Mouse (Mus musculus): ENCODE measurements at regions not wholly inside any gene's neighbourhood (a gene's known extent, or its start where the extent isn't known, plus 50 kb on each side); places are given as distances from the start of the nearest gene placed in this dataset.

GRCm38 (mm10) chr10:65124940-65125610 is 1035.0 kb upstream of the Lrrtm3 start:
- H3K4me2 ChIP-seq (ENCODE audit: low read length): no peak overlapping the region
- no peaks in the 10 kb centered on the region for H3K36me3 ChIP-seq (ENCODE audit: control insufficient read depth, insufficient read depth)
- H3K4me1 ChIP-seq (replicated peaks; ENCODE audit: control insufficient read depth, insufficient read depth, low read length): peaks cover 5% of the 10 kb centered on the region
- no peak overlapping the region for H3K9ac ChIP-seq (replicated peaks; ENCODE audit: low read depth, low read length)
- no peak overlapping the region for H3K27ac ChIP-seq (ENCODE audit: low read length)
- WGBS: 4% methylated on average over 5 of the region's 5 CpGs
- no peaks in the 10 kb centered on the region for H3K9me3 ChIP-seq (ENCODE audit: control insufficient read depth, low read length)
- H3K4me3 ChIP-seq (replicated peaks; ENCODE audit: low read length): no peak overlapping the region
- peak; percentile 81 for ATAC-seq
- H3K27me3 ChIP-seq (replicated peaks; ENCODE audit: control insufficient read depth, insufficient read depth, low read length): no peaks in the 10 kb centered on the region

DNA sequence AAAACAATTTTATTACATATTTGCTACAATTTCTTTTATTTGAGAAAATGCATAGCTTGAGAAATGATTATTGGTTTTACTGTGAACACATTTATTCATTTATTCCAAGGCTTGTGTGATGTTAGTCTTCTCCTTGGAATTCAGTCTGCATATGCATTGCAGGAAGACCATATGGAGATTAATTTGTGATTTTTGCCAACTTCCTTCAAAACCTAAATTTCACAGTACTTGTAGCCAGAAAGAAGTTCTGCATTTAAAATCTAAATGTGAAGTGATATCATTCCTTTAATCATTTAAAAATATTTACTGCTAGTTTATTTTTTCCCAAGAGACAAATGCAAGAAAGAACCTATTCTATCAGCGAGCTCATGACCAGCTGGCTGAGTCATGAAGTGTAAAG is 1028.1 kb upstream of the Lrrtm3 start:
- no peak overlapping the region for H3K4me3 ChIP-seq (replicated peaks; ENCODE audit: low read length)
- no peaks in the 10 kb centered on the region for H3K9me3 ChIP-seq (ENCODE audit: control insufficient read depth, low read length)
- no peaks in the 10 kb centered on the region for H3K27me3 ChIP-seq (replicated peaks; ENCODE audit: control insufficient read depth, insufficient read depth, low read length)
- ATAC-seq: peak; percentile 49; the same call in 1 of the 2 replicates
- no peaks in the 10 kb centered on the region for H3K4me1 ChIP-seq (replicated peaks; ENCODE audit: control insufficient read depth, insufficient read depth, low read length)
- no peak overlapping the region for H3K9ac ChIP-seq (replicated peaks; ENCODE audit: low read depth, low read length)
- H3K27ac ChIP-seq (ENCODE audit: low read length): peak overlapping the region; percentile 67; the same call in 1 of the 2 replicates
- H3K4me2 ChIP-seq (ENCODE audit: low read length): no peak overlapping the region
- no peaks in the 10 kb centered on the region for H3K36me3 ChIP-seq (ENCODE audit: control insufficient read depth, insufficient read depth)
- 47% methylated on average over 1 of the region's 1 CpGs for WGBS

GRCm38 (mm10) chr10:65114586-65114985 is 1024.5 kb upstream of the Lrrtm3 start:
- no peak overlapping the region for H3K27ac ChIP-seq (ENCODE audit: low read length)
- H3K4me2 ChIP-seq (ENCODE audit: low read length): no peak overlapping the region
- no peaks in the 10 kb centered on the region for H3K9me3 ChIP-seq (ENCODE audit: control insufficient read depth, low read length)
- H3K36me3 ChIP-seq (ENCODE audit: control insufficient read depth, insufficient read depth): no peaks in the 10 kb centered on the region
- H3K27me3 ChIP-seq (replicated peaks; ENCODE audit: control insufficient read depth, insufficient read depth, low read length): no peaks in the 10 kb centered on the region
- H3K9ac ChIP-seq (replicated peaks; ENCODE audit: low read depth, low read length): no peak overlapping the region
- peaks cover 6% of the 10 kb centered on the region for H3K4me1 ChIP-seq (replicated peaks; ENCODE audit: control insufficient read depth, insufficient read depth, low read length)
- ATAC-seq: no peak
- no peak overlapping the region for H3K4me3 ChIP-seq (replicated peaks; ENCODE audit: low read length)

- Histone ChIP-seq H3K4me3 (replicated peaks; ENCODE audit: low read length) (no peak overlapping the region), H3K4me2 (ENCODE audit: low read length) (no peak overlapping the region), H3K27ac (ENCODE audit: low read length) (peak overlapping the region; percentile 37), H3K9me3 (ENCODE audit: control insufficient read depth, low read length) (no peaks in the 10 kb centered on the region), H3K27me3 (replicated peaks; ENCODE audit: control insufficient read depth, insufficient read depth, low read length) (no peaks in the 10 kb centered on the region), H3K36me3 (ENCODE audit: control insufficient read depth, insufficient read depth) (no peaks in the 10 kb centered on the region), H3K4me1 (replicated peaks; ENCODE audit: control insufficient read depth, insufficient read depth, low read length) (peaks cover 8% of the 10 kb centered on the region), H3K9ac (replicated peaks; ENCODE audit: low read depth, low read length) (no peak overlapping the region)
- WGBS: 45% methylated on average over 5 of the region's 5 CpGs
- ATAC-seq: peak; percentile 62; the same call in 1 of the 2 replicates
Measured at GRCm38 (mm10) chr10:65110729-65111128, 1020.7 kb upstream of the Lrrtm3 start.

DNA sequence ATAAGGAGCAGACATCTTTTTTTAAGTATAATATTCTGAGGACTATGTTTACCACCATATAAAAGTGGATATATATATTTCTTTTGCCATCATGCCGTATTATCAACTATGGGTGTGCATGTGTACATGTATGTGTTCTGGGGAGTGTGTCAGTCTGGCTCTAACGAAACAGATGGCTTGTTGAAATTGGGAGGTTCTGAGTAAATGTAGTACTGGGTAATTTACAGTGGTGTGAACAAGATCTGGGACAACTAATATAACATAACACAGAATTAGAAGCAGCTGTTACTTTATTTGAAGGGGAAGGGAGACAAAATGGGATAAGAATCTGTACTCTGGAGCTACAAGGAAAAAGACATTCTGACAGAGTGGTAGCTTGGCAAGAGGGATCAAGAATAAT is 1017.3 kb upstream of the Lrrtm3 start:
- Histone ChIP-seq H3K27me3 (replicated peaks; ENCODE audit: control insufficient read depth, insufficient read depth, low read length) (no peaks in the 10 kb centered on the region), H3K4me1 (replicated peaks; ENCODE audit: control insufficient read depth, insufficient read depth, low read length) (peaks cover 8% of the 10 kb centered on the region), H3K9me3 (ENCODE audit: control insufficient read depth, low read length) (no peaks in the 10 kb centered on the region), H3K4me3 (replicated peaks; ENCODE audit: low read length) (no peak overlapping the region), H3K4me2 (ENCODE audit: low read length) (no peak overlapping the region), H3K36me3 (ENCODE audit: control insufficient read depth, insufficient read depth) (no peaks in the 10 kb centered on the region), H3K9ac (replicated peaks; ENCODE audit: low read depth, low read length) (no peak overlapping the region), H3K27ac (ENCODE audit: low read length) (peak overlapping the region; percentile 61; the same call in 1 of the 2 replicates)
- peak; percentile 81 for ATAC-seq
- WGBS: 61% methylated on average over 2 of the region's 2 CpGs

GRCm38 (mm10) chr10:65084446-65084845 is 994.4 kb upstream of the Lrrtm3 start:
- Histone ChIP-seq H3K4me2 (ENCODE audit: low read length) (no peak overlapping the region), H3K9ac (replicated peaks; ENCODE audit: low read depth, low read length) (no peak overlapping the region), H3K27me3 (replicated peaks; ENCODE audit: control insufficient read depth, insufficient read depth, low read length) (no peaks in the 10 kb centered on the region), H3K27ac (ENCODE audit: low read length) (no peak overlapping the region), H3K4me3 (replicated peaks; ENCODE audit: low read length) (no peak overlapping the region), H3K36me3 (ENCODE audit: control insufficient read depth, insufficient read depth) (no peaks in the 10 kb centered on the region), H3K4me1 (replicated peaks; ENCODE audit: control insufficient read depth, insufficient read depth, low read length) (no peaks in the 10 kb centered on the region), H3K9me3 (ENCODE audit: control insufficient read depth, low read length) (no peaks in the 10 kb centered on the region)
- 72% methylated on average over 2 of the region's 2 CpGs for WGBS
- ATAC-seq: no peak

DNA sequence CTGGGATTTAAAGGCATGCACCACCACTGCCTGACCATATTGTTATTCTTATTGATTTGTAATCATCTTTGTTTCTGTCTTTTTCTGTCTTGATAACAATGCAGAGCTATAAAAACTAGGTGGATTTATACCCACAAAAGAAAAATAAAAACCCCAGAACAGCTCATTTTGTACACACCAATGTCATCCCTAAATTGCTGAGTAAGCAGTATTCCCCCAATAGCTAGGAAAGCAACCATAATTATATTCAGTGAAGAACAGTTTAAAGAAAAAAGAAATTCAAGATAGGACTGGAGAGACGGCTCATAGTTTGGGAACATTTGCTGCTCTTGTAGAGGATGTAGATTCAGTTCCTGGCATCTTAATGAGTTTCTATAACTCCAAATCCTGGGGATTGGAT is 991.6 kb upstream of the Lrrtm3 start:
- no peaks in the 10 kb centered on the region for H3K9me3 ChIP-seq (ENCODE audit: control insufficient read depth, low read length)
- no peak overlapping the region for H3K4me2 ChIP-seq (ENCODE audit: low read length)
- no peak for ATAC-seq
- H3K9ac ChIP-seq (replicated peaks; ENCODE audit: low read depth, low read length): no peak overlapping the region
- H3K27me3 ChIP-seq (replicated peaks; ENCODE audit: control insufficient read depth, insufficient read depth, low read length): no peaks in the 10 kb centered on the region
- no peaks in the 10 kb centered on the region for H3K4me1 ChIP-seq (replicated peaks; ENCODE audit: control insufficient read depth, insufficient read depth, low read length)
- no peak overlapping the region for H3K27ac ChIP-seq (ENCODE audit: low read length)
- WGBS: 79% methylated on average over 1 of the region's 1 CpGs
- no peaks in the 10 kb centered on the region for H3K36me3 ChIP-seq (ENCODE audit: control insufficient read depth, insufficient read depth)
- no peak overlapping the region for H3K4me3 ChIP-seq (replicated peaks; ENCODE audit: low read length)

DNA sequence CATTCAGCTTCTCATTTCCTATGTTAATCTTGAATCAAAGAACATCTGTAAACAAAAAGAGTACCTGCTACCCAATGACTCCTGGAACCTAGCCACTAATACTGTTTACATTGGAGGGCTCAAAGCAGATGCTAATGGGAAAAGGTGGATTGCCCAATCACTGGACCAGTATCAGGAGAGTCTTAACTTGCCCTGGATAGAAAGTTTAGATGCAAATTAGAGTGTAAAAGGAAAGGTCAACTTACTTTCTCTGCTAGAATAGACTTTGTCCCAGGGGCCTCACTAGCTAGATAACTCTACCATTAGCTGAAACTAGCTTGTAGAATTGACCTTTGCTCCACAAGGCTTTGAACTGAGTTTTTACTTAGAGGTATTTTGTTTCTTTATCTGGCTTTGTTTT is 968.0 kb upstream of the Lrrtm3 start:
- no peak overlapping the region for H3K9ac ChIP-seq (replicated peaks; ENCODE audit: low read depth, low read length)
- H3K27ac ChIP-seq (ENCODE audit: low read length): no peak overlapping the region
- no peaks in the 10 kb centered on the region for H3K36me3 ChIP-seq (ENCODE audit: control insufficient read depth, insufficient read depth)
- no peaks in the 10 kb centered on the region for H3K27me3 ChIP-seq (replicated peaks; ENCODE audit: control insufficient read depth, insufficient read depth, low read length)
- no peaks in the 10 kb centered on the region for H3K9me3 ChIP-seq (ENCODE audit: control insufficient read depth, low read length)
- no peak overlapping the region for H3K4me2 ChIP-seq (ENCODE audit: low read length)
- H3K4me1 ChIP-seq (replicated peaks; ENCODE audit: control insufficient read depth, insufficient read depth, low read length): no peaks in the 10 kb centered on the region
- H3K4me3 ChIP-seq (replicated peaks; ENCODE audit: low read length): no peak overlapping the region
- no peak for ATAC-seq

Measured in forebrain, embryonic 16.5 days (tissue).